Mouse (Mus musculus): Measurements from ENCODE around the gene Cd93. TPM values are rescaled to one million over a fixed set of nuclear protein-coding genes. Genes with fewer than 3 reads are reported as not detected.

Cd93 gene
- polyA plus RNA-seq, 1 experiment from 2014 or later = 6.8 TPM

DNA sequence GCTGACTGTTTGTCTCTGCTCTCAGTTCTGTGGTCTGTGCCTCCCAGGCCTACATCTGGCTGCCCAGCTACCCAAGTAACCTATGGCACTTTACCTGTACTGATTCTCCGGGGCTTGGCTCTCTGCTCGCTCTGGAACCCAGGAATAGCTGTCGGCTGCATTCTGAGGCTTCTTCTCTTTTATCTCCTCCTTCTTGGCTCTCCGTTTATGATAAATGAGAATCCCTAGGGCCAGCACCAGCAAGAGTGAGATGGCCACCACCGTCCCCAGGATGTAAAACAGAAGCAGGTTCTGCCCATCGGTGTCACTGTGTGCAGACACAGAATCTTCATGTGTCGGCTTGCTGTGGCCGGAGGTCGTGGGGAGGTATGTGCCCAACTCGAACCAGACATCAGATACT, 1.9 kb downstream of the Cd93 start:
- Histone ChIP-seq H3K27ac (no peak overlapping the region), H3K27me3 (no peaks in the 10 kb centered on the region), H3K4me1 (0 out of 2 replicates have a peak, but pooled peaks cover 2% of the 10 kb centered on the region), H3K9ac (no peak overlapping the region), H3K36me3 (no peaks in the 10 kb centered on the region), H3K4me3 (0 out of 2 replicates have a peak overlapping the region, but pooled peaks have one; percentile 1), H3K4me2 (replicated peaks) (no peak overlapping the region), H3K9me3 (no peaks in the 10 kb centered on the region)
- ATAC-seq (ENCODE audit: insufficient number of reproducible peaks, insufficient read depth, low FRiP score, low TSS enrichment) = no peak
- 88% methylated on average over 10 of the region's 10 CpGs for WGBS

DNA sequence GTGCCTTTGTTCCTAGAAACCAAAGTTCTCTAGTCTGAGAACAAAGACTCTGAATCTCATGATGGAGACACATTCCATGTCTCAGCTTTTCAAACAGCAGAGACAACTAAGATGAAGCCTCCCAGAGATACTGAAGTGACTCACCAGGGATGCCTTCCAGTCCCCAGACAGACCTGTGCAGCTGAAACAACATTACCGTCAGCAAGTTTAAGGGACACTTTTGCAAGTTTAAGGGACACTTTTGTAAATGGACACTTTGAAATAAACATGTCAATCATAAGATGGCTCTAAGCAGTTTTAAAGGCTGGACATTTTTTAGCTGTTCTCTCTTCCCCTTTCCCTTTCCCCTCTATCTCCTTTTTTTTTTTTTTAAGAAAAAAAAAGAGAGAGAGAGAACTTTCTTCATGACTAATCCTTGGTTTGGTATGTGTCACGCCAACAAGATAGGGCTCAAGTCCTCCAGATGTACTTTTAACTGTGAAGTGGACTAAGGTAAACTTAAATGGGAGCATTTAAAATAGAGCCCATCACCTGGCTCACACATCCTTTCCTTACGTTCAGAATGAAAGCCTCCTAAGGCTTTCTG, 3.6 kb downstream of the Cd93 start:
- H3K36me3 ChIP-seq = no peaks in the 10 kb centered on the region
- H3K27me3 ChIP-seq = no peaks in the 10 kb centered on the region
- no peaks in the 10 kb centered on the region for H3K9me3 ChIP-seq
- WGBS = 45% methylated on average over 3 of the region's 3 CpGs
- no peak overlapping the region for H3K4me3 ChIP-seq
- 0 out of 2 replicates have a peak, but pooled peaks cover 2% of the 10 kb centered on the region for H3K4me1 ChIP-seq
- H3K4me2 ChIP-seq (replicated peaks) = no peak overlapping the region
- no peak overlapping the region for H3K27ac ChIP-seq
- H3K9ac ChIP-seq = no peak overlapping the region
- no peak for ATAC-seq (ENCODE audit: insufficient number of reproducible peaks, insufficient read depth, low FRiP score, low TSS enrichment)

DNA sequence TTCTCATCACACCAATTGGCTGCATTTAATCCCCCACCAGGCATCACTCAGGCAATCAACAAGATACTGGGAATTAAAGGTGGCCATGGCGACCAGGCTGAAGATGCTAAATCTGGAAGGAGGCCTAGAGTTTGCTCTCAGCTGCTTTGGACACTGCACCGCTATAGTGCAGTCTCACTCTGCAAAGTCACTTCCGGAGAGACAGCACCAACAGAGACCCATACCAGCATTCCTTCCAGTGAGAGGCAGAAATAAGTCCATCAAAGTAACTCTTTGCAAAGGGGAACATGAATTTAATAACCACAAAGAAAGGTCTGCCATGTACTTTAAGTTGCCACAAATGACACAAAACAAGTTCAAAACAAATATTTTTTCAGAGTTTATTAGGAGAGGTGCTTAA, 7.1 kb downstream of the Cd93 start:
- no peak overlapping the region for H3K9ac ChIP-seq
- no peak overlapping the region for H3K4me2 ChIP-seq (replicated peaks)
- no peak for ATAC-seq (ENCODE audit: insufficient number of reproducible peaks, insufficient read depth, low FRiP score, low TSS enrichment)
- H3K9me3 ChIP-seq = no peaks in the 10 kb centered on the region
- H3K27ac ChIP-seq = no peak overlapping the region
- H3K27me3 ChIP-seq = no peaks in the 10 kb centered on the region
- no peaks in the 10 kb centered on the region for H3K4me1 ChIP-seq
- WGBS = 50% methylated on average over 3 of the region's 3 CpGs
- no peaks in the 10 kb centered on the region for H3K36me3 ChIP-seq
- H3K4me3 ChIP-seq = no peak overlapping the region

DNA sequence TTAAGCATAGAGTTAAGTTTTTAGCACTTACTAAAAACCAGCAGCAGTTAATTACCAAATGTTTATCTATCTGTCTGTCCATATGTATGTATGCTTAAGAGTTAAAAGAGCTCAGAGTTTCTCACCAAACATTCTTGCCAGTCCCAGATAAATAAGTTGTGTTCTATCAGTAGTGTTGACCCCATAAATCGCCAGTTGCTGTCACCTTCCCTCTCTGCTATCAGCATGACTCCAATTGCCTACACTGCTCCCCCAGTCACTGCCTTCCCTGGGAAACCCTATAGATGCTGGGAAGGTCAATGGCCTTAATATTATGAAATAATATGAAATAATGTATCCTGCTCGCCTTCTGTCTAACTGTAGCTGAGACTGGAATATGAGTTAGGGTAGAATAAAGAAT, 11.0 kb downstream of the Cd93 start:
- Histone ChIP-seq H3K27ac (no peak overlapping the region), H3K27me3 (no peaks in the 10 kb centered on the region), H3K4me1 (no peaks in the 10 kb centered on the region), H3K9ac (no peak overlapping the region), H3K36me3 (no peaks in the 10 kb centered on the region), H3K4me3 (no peak overlapping the region), H3K9me3 (no peaks in the 10 kb centered on the region), H3K4me2 (replicated peaks) (no peak overlapping the region)
- ATAC-seq (ENCODE audit: insufficient number of reproducible peaks, insufficient read depth, low FRiP score, low TSS enrichment) = no peak
- WGBS = 64% methylated on average over 2 of the region's 2 CpGs

DNA sequence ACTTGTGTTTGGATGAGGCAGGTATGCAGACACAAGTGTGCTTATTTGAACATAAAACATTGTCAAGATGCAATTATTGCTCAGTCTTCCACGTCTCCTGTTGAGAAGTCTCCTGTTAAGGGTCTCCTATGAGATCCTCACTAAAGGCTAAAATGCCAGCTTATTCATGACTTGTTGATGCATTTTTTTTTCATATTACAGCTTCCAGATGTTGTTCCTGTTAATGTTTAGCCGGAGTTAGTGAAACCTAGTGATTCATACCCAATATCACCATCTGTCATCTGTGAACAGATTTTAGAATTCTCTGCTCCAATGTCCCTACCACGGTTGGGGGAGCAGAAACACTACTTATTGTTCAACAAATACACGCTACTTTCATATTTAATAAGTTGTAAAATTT, 12.4 kb downstream of the Cd93 start:
- Histone ChIP-seq H3K9ac (no peak overlapping the region), H3K27ac (no peak overlapping the region), H3K36me3 (no peaks in the 10 kb centered on the region), H3K27me3 (no peaks in the 10 kb centered on the region), H3K4me2 (replicated peaks) (no peak overlapping the region), H3K9me3 (no peaks in the 10 kb centered on the region), H3K4me3 (no peak overlapping the region), H3K4me1 (no peaks in the 10 kb centered on the region)
- WGBS = 65% methylated on average over 4 of the region's 4 CpGs
- no peak for ATAC-seq (ENCODE audit: insufficient number of reproducible peaks, insufficient read depth, low FRiP score, low TSS enrichment)

DNA sequence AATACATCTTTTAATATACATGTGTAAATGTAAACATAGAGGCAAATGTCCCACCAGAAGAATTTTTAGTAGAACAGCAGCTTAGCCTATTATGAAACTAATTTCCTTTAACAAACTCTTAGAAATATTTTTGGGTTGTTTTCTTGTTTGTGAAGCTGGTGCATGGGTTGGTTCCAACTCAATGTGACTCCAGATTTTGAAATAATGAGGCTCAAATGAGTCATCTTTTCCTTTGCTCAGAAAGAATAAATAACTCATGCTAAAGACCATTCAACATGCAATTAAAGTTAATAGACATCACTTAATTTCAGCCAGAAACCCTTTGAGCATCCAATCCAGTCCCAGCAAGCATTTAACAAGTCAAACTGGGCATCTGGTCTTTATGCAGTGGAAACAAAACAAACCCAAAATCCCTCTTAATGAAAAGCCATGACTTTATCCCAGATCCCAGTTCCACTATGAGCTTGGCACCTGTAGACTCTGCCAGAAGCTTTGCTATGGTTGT, 14.3 kb downstream of the Cd93 start:
- Histone ChIP-seq H3K27me3 (no peaks in the 10 kb centered on the region), H3K4me3 (no peak overlapping the region), H3K9ac (no peak overlapping the region), H3K27ac (no peak overlapping the region), H3K36me3 (no peaks in the 10 kb centered on the region), H3K4me1 (no peaks in the 10 kb centered on the region), H3K4me2 (replicated peaks) (no peak overlapping the region), H3K9me3 (no peaks in the 10 kb centered on the region)
- no peak for ATAC-seq (ENCODE audit: insufficient number of reproducible peaks, insufficient read depth, low FRiP score, low TSS enrichment)

DNA sequence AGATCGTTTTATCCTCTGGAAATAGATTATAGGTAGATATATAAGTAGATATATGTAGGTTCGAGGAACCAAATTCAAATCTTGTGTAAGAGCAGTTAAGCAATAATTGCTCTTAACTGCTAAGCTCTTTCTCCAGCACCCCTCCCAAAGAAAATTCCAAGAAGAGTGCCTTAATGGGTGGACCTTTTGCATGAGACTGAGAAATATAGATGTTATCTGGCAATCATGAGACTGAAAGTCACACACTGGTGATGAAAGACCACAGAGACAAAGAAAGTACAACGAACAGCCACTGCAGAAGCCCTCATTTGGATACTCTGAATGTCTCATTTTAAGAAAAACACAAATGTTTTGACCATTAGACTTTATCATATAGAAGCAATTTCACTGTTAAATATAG, 14.8 kb downstream of the Cd93 start:
- no peaks in the 10 kb centered on the region for H3K36me3 ChIP-seq
- ATAC-seq (ENCODE audit: insufficient number of reproducible peaks, insufficient read depth, low FRiP score, low TSS enrichment) = no peak
- 74% methylated on average over 3 of the region's 3 CpGs for WGBS

DNA sequence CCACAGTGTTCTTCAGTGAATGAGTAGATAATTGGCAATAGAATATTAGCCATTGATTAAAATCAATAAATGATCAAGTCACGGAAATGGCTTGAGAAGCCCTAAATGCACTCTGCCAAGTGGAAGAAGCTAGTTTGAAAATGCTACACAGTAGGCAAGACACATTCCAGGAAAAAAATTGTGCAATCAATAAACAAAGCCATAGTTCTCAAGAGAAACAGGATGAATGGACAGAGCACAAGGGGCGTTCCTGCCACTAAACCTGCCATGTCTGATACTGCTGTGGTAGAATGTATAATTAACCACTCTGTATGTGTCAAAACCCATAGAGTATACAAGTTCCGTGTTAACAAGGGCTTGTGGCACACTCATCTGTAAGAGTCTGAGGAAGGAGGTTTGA, 15.8 kb downstream of the Cd93 start:
- Histone ChIP-seq H3K9me3 (no peaks in the 10 kb centered on the region), H3K9ac (no peak overlapping the region), H3K27ac (no peak overlapping the region), H3K4me1 (no peaks in the 10 kb centered on the region), H3K4me2 (replicated peaks) (no peak overlapping the region), H3K36me3 (no peaks in the 10 kb centered on the region), H3K27me3 (no peaks in the 10 kb centered on the region), H3K4me3 (no peak overlapping the region)
- WGBS = 85% methylated on average over 3 of the region's 3 CpGs
- ATAC-seq (ENCODE audit: insufficient number of reproducible peaks, insufficient read depth, low FRiP score, low TSS enrichment) = no peak

More for the DNA sequence above, 14.8 kb downstream of the Cd93 start:
- no peak overlapping the region for H3K9ac ChIP-seq
- H3K27me3 ChIP-seq = no peaks in the 10 kb centered on the region
- H3K4me1 ChIP-seq = no peaks in the 10 kb centered on the region
- H3K4me2 ChIP-seq (replicated peaks) = no peak overlapping the region
- H3K27ac ChIP-seq = no peak overlapping the region
- no peaks in the 10 kb centered on the region for H3K9me3 ChIP-seq
- H3K4me3 ChIP-seq = no peak overlapping the region

DNA sequence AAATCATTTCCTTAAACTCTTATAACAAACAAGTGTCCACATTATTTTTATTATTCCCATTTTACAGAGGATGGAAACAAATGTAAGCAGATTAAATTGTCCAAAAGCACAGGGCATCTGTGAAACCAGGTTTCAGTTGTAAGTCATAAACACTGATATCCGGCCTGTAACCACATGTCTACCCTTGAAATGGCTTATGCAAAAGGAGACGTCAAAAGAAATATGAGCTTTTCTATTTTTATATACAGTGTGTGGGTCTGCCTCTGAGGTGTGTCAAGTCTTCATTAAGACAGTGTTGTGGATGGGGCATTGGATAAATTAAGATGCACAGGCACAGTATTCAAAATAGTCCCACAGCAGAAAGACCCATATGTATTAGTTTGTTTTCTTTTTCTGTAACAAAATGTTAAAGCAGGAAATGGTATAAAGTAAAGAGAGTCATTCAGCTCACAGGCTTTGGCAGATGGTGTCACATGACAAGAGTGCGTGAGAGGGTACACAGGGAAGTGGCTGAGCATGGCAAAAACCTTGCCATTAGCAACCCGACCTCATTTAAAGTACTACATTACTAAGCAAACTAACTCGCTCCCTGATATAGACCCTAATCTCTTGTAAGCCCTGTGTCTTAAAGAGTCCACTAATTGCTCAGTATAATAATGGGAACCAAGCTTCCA, 17.5 kb downstream of the Cd93 start:
- Histone ChIP-seq H3K9me3 (no peaks in the 10 kb centered on the region), H3K27ac (no peak overlapping the region), H3K36me3 (no peaks in the 10 kb centered on the region), H3K4me2 (replicated peaks) (no peak overlapping the region), H3K9ac (no peak overlapping the region), H3K4me1 (no peaks in the 10 kb centered on the region), H3K4me3 (no peak overlapping the region), H3K27me3 (no peaks in the 10 kb centered on the region)
- 64% methylated on average over 5 of the region's 5 CpGs for WGBS
- ATAC-seq (ENCODE audit: insufficient number of reproducible peaks, insufficient read depth, low FRiP score, low TSS enrichment) = no peak

DNA sequence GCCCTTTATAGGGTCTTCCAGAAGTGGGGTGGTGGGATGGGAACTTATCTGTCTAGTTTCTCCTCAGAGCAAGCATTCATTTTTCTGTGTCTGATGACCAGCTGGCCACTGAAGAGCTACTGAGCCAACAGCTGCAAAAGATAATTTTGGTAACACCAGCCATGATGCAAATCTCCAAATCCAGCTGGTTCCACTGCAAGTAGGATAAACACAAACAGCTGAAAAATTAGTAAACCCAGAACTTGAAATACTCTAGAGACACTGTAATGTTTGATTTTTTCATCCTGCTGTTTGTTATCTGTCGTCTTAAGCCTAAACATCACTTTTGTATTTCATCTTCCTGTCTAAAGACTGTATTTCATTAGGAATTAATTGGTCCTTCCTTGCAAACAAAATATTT, 21.7 kb downstream of the Cd93 start:
- H3K9me3 ChIP-seq = no peaks in the 10 kb centered on the region
- no peaks in the 10 kb centered on the region for H3K4me1 ChIP-seq
- no peaks in the 10 kb centered on the region for H3K27me3 ChIP-seq
- no peak overlapping the region for H3K27ac ChIP-seq
- no peak overlapping the region for H3K9ac ChIP-seq
- H3K36me3 ChIP-seq = no peaks in the 10 kb centered on the region
- WGBS = 44% methylated on average over 1 of the region's 1 CpGs
- ATAC-seq (ENCODE audit: insufficient number of reproducible peaks, insufficient read depth, low FRiP score, low TSS enrichment) = no peak
- H3K4me3 ChIP-seq = no peak overlapping the region
- no peak overlapping the region for H3K4me2 ChIP-seq (replicated peaks)

DNA sequence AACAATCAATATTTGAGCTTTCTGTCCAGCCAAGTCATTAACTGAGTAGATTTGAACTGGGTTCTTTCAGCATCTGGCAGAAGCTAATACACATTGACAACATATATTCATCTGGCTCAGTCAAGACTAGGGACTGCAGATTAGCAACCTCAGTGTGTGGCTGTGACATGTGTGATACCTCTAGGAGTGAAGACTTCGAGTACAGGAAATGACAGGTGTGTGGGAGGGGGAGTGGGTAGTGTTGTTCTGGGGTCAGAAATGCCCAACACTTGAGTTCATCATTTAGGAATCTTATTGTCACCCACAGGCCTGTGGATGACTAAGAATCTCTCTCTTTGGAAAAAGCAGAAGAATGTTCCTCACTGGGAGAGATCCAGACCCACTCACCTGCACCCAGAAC, 22.3 kb downstream of the Cd93 start:
- H3K27me3 ChIP-seq = no peaks in the 10 kb centered on the region
- no peak overlapping the region for H3K4me2 ChIP-seq (replicated peaks)
- no peak for ATAC-seq (ENCODE audit: insufficient number of reproducible peaks, insufficient read depth, low FRiP score, low TSS enrichment)
- no peak overlapping the region for H3K4me3 ChIP-seq
- no peak overlapping the region for H3K27ac ChIP-seq
- 71% methylated on average over 1 of the region's 1 CpGs for WGBS
- H3K9ac ChIP-seq = no peak overlapping the region
- H3K36me3 ChIP-seq = no peaks in the 10 kb centered on the region
- H3K4me1 ChIP-seq = no peaks in the 10 kb centered on the region
- no peaks in the 10 kb centered on the region for H3K9me3 ChIP-seq

DNA sequence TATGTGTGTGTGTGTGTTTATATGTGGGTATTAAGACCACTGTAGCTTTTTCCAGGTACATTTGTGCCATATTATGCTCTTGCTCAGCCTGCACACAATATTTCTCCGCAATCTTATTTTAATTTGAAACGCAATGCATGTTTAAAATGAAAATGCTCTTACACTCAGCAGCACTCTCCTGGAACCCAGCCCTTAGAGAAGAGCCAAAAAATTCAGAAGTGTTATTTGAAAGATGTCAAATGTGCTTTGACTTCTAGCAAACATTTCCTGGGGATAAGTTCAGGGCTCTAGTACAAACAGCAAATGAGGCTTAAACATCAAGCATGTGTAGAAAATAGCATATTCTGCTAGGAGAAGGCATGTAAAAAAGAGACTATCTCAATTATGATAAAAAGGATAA, 23.6 kb downstream of the Cd93 start:
- H3K36me3 ChIP-seq = no peaks in the 10 kb centered on the region
- no peak overlapping the region for H3K4me3 ChIP-seq
- H3K27ac ChIP-seq = no peak overlapping the region
- ATAC-seq (ENCODE audit: insufficient number of reproducible peaks, insufficient read depth, low FRiP score, low TSS enrichment) = no peak
- no peak overlapping the region for H3K4me2 ChIP-seq (replicated peaks)
- WGBS = 89% methylated on average over 2 of the region's 2 CpGs
- H3K4me1 ChIP-seq = no peaks in the 10 kb centered on the region
- H3K9ac ChIP-seq = no peak overlapping the region
- H3K9me3 ChIP-seq = no peaks in the 10 kb centered on the region
- H3K27me3 ChIP-seq = no peaks in the 10 kb centered on the region
